Mouse (Mus musculus) spleen, postnatal 4 days (tissue): ENCODE results near the gene Moap1.

Source experiments
- DNase-seq, 2 experiments: peaks; one replicate each; pipeline ENCODE4 v3.0.0; 2022; ENCODE audit warnings: low spot score in 2 of 2

Gene Moap1

DNA sequence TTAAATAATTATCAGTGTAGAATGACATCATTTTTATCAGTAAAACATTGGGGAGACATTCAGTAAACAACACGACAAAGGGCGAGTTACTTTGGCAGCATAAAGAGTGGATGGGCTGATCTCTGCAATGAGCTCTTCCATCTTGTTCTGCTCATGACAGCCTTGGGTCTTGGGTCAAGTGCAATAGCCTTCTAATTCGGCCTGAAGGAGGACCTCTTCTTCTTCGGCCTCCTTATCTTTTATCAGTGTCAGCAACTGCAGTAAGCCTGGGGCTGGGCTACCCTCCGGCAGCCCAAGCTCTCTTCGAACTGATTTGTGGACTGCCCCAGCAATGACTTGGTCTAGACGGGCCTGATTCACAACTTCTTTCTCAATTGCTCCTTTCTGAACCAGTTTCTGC lies 1.4 kb downstream of the Moap1 start:
- no peak for DNase-seq

DNA sequence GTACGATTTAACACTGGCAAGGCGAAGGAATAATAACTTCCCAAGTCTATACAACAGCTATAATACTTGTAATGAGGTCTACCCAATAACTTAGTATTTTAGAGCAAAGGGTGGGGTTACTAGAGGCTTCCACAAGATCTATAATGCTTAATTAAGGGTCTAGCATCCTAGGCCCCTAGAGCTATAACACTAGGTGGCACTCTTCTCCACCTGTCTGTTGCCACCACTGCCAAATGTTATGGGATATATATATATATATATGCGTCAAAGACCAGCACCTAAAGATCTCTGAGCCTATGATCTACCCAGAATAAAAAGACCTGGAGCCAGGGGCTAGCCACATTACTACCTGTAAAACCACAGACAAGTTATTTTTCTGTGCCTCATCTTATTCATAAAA lies 3.2 kb downstream of the Moap1 start:
- DNase-seq, result no peak

DNA sequence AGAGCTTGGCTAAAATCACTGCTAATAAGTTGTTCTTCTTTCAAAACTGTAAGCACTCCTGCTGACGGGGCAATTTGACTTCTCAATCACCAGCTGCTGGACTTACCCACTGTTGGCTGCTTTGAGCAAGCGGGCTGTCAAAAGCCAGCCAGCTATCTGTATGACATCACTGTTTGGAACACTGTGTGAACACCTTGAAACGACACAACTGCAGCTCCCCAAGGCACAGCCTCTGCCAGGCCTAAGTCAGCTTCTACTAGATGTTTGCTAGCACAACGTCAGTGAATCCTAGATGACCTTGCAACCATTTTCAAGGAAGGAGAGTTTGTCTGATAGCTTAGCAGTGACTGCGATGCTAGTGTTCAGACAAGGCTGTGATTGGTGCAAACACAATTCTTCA lies 4.4 kb downstream of the Moap1 start:
- no peak for DNase-seq

DNA sequence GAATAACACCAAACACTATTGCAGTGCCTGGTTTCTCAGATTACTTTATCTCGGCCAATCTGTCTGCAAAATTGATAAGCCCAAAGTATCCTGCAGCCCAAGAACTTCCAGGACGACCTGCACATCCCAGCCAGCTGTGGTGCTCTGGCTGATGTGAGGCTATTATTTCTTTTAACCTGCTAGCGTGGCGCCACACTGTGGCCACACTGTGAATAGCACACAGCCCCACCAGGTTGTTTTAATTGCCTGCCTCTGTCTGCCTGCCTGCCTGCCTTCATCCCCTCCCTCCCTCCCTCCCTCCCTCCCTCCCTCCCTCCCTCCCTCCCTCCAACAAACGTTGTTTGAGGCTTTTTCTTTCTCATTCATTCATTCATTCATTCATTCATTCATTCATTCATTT lies 10.1 kb downstream of the Moap1 start:
- DNase-seq, result peak; percentile 68 to 87

DNA sequence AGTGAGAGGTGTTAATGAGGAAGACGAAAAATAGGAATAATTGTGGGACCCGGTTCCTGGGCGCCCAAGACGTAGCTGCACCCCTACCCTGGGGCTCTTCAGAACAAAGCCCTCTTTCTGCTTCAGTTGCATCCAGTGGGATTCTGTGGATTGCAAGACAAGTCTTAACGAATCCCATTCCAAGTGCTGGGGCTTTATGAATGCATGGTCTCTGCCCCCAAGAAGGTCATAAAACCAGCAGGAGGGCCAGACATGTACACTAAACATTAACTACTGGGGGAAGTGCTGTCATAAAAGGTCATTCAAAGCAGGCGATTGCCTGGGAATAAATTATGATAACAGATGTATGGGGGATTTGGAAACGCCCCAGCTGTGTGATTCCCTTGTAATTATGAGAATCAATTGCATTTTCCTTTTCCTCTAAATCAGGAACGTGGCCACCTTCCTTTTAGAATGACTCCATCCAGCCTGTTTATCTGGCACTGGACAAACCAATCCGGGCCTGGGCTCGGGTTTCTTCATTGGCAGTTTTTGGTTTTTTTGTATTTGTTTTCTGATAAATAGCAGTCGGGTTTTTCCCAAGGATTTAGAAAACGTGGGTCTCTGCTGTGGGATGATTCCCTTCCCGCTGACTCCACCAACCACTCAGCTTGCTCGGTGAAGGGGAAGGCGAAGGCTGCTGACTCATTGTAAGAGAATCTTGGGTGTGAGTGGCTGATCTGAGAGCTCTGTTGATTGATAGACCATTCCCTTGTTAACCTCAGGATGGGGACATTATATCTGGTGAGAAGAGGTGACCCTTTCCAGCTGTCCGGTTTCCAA lies 12.5 kb downstream of the Moap1 start:
- DNase-seq, result no peak

DNA sequence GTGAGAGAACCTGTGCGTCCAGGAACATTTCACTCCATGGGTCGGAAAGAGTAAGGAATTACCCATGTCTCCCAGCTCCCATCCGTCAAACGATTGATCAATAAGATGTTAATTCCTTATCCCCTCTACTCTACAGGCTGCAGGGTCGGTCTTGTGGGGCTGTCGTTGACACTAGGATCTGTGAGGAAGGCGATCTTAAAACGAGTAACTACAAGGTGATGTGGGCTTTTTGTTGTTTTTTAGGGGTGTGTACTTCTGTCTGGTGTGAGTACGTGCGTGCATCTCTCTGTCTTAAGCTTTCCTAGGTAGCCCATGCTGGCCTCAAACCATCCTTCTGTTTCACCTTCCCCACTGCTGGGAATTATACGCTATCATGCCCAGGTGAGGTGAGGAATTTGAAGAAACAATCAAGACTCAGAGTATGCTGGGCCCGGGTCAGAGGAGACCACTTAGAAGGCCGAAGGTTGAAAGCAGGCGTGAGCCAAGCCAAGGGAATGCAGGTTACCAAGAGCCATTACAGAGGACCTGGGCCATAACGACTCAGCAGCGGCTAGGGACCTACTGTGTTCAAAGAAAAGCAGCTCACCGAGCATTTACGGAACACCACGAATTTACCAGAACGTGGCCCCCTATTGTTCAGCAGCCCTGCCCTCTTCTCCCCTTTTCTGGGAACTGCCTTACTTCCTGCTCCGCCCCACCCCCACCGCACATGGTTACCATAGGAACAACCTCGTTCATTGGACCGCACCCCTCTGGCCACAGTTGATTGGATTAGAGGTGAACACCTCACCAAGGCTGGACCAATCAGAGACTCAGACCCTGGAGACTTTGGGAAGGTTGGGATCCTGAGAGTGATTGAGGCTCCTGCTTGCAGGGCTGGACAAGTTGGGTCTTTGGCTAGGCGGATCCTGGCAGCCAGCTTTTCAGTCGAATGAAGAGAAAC lies 13.3 kb downstream of the Moap1 start:
- peak; percentile 49 to 71 for DNase-seq

DNA sequence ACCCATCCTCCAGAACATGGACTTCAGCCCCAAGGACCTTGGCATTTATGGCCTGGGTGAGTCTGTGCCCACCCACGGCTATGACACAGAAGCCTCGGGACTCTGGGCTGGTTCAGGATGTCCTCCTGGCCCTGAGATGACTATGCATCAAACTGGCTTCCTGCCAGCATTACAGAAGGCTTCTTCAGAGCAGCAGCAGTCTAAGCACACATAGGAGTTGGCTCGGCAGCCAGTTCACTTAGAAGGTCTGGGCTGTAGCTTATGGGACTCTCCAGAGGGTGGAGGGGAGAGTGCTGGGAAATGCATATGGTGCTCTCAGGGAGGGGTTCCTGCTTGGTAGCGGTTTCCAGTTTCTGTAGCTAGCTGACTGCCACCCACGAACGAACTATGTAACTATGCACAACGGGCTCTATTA lies 17.7 kb downstream of the Moap1 start:
- no peak for DNase-seq

DNA sequence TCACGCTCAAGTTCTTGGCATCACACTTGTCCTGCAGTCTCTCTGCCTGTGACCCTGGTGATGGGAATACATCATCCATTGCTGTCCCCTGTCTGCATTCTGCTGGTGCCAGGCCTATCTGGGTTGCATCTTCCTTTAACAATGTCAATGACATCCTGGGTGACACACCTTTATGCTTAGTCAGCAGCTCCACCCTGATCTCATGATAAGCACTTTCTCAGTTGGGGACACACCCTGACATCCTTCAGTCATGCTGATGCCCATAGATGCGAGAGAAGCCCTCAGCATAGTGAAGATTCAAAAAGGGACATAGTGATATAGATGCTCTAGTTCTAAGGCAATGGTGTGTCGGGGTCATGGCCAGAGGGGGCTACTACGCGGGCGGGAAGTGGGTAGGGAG lies 18.3 kb downstream of the Moap1 start:
- DNase-seq, result no peak

DNA sequence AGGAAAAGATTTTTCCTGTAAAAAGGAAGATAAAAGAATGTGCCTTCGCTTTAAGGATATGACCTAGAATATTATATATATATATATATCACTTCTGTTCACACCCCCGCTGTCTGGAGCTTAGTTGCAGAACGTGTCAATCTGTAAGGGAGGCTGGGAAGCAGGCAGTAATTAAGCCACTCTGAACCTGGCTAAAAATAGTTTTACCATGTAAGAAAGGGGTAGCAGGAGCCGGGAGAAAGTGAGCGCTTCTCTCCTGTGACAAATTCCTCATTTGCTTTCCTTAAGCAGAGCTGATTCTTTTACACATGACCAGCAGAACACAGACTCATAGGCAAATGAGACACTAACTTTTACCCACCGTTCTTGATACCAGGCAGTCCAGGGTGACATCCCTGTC lies 19.6 kb downstream of the Moap1 start:
- DNase-seq, result no peak

DNA sequence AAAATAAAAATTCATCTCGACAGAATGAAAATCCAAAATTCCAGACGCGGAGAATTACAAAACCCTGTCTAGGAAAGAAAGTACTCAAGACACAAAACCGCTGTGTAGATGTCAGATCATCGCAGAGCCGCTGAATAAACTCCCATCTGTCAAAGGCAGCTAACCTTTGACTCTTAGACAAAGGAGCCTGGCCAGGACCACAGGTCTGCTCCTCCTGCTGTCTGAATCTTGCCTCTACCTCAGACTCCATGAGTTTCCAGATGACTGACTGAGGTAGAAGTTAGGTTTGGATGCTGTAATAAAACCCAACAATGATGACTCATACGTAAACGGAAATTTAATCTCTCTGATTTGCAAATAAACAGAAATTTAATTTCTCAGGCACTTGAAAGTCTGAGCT lies 20.5 kb downstream of the Moap1 start:
- DNase-seq, result no peak

DNA sequence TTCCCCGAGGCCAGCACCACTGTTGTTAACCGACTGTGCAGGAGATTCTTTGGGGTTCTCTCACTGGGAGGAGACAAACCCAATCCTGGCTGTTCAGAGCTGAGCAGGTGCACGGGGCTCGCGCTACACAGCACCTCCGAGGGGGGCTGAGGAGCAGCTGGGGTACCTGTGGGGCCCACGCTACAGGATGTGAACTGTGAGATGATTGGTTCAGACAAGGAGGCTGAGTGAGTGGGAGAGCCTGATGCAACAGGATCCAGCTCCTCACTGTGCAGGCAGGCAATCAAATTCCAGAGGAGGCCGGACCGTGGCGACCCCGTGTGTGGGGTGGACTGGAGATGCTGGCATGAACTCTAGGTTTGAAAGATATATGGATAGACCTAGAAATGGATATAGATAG lies 21.0 kb downstream of the Moap1 start:
- DNase-seq, result no peak

DNA sequence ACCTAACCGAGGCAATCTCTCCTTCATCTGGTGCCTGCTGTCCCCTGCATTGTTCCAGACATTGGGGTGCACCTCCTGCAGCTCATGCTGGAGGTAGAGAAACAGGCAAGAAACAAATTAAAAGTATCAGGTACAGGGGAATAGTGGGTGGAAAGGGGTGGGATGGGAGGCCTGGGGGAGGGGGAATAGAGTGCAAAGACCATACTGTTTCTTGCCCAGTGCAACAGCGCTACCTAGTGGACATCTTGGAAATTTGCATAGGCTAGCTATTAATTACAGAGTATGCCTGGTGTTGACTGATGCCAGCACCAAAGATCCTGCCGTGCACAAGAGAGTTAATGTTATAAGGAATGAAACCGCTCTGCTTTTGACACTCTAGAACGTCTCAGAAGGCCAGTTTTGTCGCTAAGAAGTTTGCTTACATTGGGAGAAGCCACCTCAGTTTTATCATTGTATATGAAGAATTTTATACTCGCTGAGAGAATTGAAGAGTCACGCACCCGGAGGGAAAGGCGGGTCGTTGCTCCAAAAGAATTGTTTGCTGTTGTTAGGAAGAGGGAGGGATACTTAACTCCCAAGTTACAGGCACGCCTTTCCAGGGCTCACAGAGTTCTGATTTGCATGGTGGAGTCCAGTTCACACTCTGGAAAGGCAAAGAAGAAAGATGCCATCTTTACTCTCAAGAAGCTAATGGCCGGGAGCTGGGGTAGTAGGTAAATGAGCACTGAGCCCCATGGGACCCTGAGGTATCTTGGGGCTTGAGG lies 23.7 kb downstream of the Moap1 start:
- DNase-seq, result no peak

DNA sequence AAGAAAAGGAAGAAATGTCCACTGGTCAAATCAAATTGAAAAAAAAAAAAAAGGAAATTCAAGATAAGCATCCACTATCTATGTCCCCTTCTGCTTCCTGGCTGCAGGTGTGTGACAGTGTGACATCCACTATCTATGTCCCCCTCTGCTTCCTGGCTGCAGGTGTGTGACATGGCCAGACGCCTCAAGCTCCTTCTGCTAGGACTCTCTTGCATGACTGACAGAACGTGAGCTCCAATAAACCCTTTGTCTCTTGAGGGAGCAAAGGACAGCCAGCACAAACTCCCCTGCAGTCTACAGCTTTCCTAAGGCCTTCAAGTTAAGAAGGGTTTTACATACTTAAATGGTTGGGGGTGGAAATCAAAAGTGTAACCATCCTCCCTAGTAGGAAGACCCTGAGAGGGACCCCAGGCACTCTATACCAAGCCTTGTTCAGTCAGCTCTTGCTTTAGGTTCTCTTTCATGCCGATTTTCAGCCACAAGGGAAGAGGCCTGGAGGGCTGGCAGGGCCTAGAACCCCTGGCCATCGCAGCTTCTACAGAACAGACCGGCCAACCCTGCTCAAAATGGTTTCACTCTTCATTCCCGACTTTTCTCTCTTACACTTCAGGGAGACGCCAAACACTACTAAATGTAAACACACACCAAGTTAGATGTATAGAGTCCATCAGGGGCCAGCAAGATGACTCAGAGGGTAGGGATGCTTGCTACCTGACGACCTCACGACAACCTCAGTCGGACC lies 28.6 kb downstream of the Moap1 start:
- DNase-seq, result no peak

DNA sequence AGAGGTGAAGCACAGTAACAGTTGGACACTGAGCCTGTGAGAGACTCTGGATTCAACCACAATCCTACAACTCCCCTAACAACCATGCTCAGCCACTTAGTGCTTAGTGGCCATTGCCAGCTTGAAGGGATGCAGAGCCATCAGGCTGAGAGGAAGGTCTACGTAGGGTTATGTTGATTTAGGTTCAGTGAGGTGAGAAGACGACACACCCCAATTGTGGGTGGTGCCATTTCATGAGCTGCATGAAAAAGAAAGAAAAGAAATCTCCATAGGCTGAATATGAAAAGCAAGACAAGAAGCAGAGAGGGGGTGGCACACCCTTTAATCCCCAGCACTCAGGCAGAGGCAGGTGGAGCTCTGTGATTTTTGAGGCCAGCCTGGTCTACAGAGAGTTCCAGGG lies 29.3 kb downstream of the Moap1 start:
- no peak for DNase-seq

DNA sequence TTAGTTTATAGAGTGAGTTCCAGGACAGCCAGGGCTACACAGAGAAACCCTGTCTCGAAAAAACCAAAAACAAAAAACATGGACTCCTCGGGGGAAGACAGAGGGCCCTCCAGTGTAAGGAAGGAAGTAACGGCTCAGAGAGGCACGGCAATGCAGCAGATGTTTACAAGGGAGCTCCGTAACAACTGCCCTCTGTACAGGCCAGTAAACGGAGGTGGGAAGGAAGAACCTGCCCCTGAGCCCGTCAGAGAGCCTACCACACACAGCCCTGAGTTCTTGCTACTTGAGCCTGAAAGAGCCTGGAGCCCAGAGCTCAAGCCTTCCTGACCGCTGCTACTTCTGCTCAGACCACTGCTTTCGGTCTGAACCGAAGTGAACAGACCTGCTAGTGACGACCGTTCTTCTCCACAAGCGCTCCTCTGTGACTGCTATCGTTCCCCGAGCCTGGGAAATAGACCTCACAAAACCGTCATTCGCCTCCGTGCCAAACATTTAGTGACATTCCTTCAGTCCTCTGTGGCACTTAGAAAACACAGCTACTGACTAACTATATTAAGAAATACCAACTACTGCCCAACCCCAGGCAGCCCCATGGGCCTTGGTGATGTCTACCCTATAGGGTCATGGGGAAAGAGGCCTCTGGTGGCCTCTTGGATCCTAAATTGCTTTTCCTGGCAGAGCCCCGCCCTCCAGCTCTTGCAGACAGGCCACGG lies 30.2 kb downstream of the Moap1 start:
- DNase-seq, result no peak

DNA sequence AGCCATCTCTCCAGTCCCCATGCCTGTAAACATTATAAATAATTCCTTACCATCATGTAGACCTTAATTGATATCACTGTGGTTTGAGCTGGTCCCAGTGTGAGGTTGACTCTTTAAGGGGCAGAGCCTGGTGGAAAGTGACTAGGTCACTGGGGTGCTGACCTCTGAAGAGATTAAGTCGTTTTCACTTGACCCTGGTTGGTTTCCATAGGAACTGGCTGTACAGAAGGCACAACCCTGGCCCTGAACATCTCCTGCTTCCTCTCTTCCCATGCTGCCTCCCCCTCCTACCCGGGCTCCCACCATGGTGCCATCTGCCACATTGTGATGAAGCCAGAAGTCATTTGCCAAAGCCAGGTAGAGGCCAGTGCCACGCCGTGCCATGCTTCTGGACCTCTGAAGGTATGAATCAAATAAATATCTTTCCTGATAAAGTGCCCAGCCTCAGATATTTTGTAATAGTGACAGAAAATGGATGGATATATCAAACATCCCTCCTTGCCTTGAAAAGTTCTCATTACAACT lies 32.5 kb downstream of the Moap1 start:
- no peak for DNase-seq

DNA sequence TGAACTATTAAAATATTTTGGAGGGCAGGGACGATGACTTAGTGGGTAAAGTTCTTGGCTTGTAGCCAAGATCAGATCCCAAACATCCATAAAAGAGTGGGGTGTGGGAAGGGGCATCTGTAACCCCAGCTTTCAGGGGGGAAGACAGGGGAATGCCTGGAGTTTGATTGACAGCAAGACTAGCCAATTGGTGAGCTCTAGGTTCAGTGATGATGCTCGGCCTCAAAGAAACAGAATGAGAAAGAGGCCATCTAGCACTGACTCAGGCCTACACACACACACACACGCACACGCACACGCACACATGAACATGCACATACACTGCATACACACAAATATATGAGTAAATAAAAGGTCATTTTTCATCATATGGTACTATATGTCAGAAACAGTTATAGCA lies 33.6 kb downstream of the Moap1 start:
- no peak for DNase-seq

DNA sequence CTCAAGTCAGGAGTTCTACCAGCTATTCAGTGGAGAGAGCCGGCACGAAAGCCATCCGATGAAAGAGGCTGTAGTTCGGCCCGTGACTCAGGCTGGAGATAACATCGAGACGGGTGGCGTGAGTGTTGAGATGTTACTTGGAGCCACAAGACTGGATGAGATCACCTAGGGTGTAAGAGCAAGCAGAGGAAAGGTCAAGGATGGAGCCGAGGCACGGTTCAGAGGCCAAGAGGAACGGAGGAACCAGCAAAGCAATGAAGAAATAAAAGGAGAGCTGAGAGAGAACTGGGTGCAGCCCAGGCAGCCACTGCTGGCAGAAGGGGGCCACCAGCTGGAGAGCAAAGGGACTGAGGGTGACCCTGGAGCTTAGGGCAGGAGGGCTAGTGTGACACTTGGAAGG lies 35.2 kb downstream of the Moap1 start:
- no peak for DNase-seq

DNA sequence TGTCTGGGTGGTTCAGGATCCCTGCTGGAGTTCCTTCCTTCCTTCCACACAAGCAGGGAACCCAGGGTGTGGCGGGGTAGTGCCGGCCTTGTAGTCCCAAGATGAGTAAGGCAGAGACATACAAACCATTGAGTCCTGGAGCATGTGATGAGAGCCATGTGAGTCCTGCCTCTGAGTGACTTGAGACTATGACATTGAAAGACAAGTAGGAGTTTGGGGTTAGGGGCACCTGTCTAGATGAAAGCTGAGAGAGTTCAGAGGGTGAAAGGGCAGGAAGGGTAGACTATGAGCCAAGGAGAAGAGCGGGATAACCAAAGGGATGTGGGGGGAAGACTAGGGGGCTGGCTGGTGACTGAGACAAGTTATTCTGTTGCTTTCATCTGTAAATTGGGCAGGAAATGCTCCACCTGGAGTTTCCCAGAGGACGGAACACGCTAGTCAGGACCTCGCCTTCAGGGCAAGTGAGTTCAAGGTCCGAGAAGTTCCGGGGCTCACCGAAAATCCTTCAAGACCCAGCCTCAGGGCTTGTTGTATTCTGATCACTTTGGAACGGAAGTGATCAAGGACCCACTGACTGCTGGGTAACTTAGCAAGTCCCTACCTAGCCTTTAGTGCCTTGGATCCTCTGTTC lies 36.5 kb downstream of the Moap1 start:
- no peak for DNase-seq
